Mouse (Mus musculus) neural tube, embryonic 15.5 days (tissue): ENCODE data around the gene Caprin2. TPM values are rescaled to one million over a fixed set of nuclear protein-coding genes. Genes with fewer than 3 reads are reported as not detected.
"Not testable (repeated sequence)": the region's sequence is repeated elsewhere in the genome, so short reads cannot be mapped to it uniquely, and the experiment has no call there.

Experiments used
- ATAC-seq: fragments of 200-750 bp; cut with Nextera tagmentation; 2 replicates; pipeline ENCODE4 v1.8.0; 2017; ENCODE audit warnings: mild to moderate bottlenecking, moderate TSS enrichment, moderate library complexity; ENCODE audit not compliant: low FRiP score
- H3K27ac ChIP-seq: fragments of 300-500 bp; sonication (generic); replicated peaks from 2 replicates; pipeline ENCODE4 v1.5.1; 2015; ENCODE audit warnings: mild to moderate bottlenecking, inconsistent platforms
- H3K27me3 ChIP-seq: fragments of 300-500 bp; sonication (generic); replicated peaks from 2 replicates; pipeline ENCODE4 v1.6.1; 2015; ENCODE audit warnings: inconsistent platforms
- H3K36me3 ChIP-seq: fragments of 300-500 bp; sonication (generic); 2 replicates; pipeline ENCODE4 v1.6.1; 2015; ENCODE audit warnings: inconsistent platforms
- H3K4me1 ChIP-seq: fragments of 300-500 bp; sonication (generic); 2 replicates; pipeline ENCODE4 v1.6.1; 2015; ENCODE audit warnings: inconsistent platforms
- H3K4me2 ChIP-seq: fragments of 300-500 bp; sonication (generic); 2 replicates; pipeline ENCODE4 v1.6.1; 2015; ENCODE audit warnings: inconsistent platforms, mild to moderate bottlenecking, moderate library complexity
- H3K4me3 ChIP-seq: fragments of 300-500 bp; sonication (generic); replicated peaks from 2 replicates; pipeline ENCODE4 v1.5.1; 2015; ENCODE audit warnings: mild to moderate bottlenecking, inconsistent platforms
- H3K9ac ChIP-seq: fragments of 300-500 bp; sonication (generic); replicated peaks from 2 replicates; pipeline ENCODE4 v1.6.1; 2015; ENCODE audit warnings: mild to moderate bottlenecking, inconsistent platforms
- H3K9me3 ChIP-seq: fragments of 300-500 bp; sonication (generic); replicated peaks from 2 replicates; pipeline ENCODE4 v1.6.1; 2016; ENCODE audit warnings: inconsistent platforms
- WGBS: fragments of 180-500 bp; shearing (Covaris S2); methylation state at CpG from one replicate; pipeline ENCODE4 v1.1.7; 2015; ENCODE audit warnings: mixed read lengths; 5-methylcytosine and 5-hydroxymethylcytosine counted together
- polyA plus RNA-seq: library from polyadenylated mRNA; unstranded; fragments of >200 nt; fragmentation: Nextera tagmentation; extraction: Ambion mirVana; gene quantifications from 2 replicates; pipeline ENCODE4 v1.2.1, GENCODE M21; 2015

The Caprin2 gene
- polyA plus RNA-seq, 1 experiment from 2014 or later: 10.6 TPM

- Histone ChIP-seq H3K36me3 (no peaks in the 10 kb centered on the region), H3K4me2 (no peak overlapping the region), H3K9me3 (no peaks in the 10 kb centered on the region), H3K27me3 (no peaks in the 10 kb centered on the region), H3K4me1 (no peaks in the 10 kb centered on the region), H3K4me3 (no peak overlapping the region), H3K9ac (no peak overlapping the region), H3K27ac (no peak overlapping the region)
- 86% methylated on average over 1 of the region's 1 CpGs for WGBS
- no peak for ATAC-seq
Observed at GRCm38 (mm10) chr6:148917672-148918071, 21.6 kb upstream of the Caprin2 start.

GRCm38 (mm10) chr6:148916817-148917216 lies 20.8 kb upstream of the Caprin2 start:
- Histone ChIP-seq H3K4me2 (no peak overlapping the region), H3K9me3 (no peaks in the 10 kb centered on the region), H3K27me3 (no peaks in the 10 kb centered on the region), H3K27ac (no peak overlapping the region), H3K9ac (no peak overlapping the region), H3K4me3 (no peak overlapping the region), H3K36me3 (no peaks in the 10 kb centered on the region), H3K4me1 (no peaks in the 10 kb centered on the region)
- WGBS: 42% methylated on average over 3 of the region's 3 CpGs
- ATAC-seq: no peak

GRCm38 (mm10) chr6:148913938-148914337 lies 17.9 kb upstream of the Caprin2 start:
- H3K27me3 ChIP-seq: no peaks in the 10 kb centered on the region
- H3K36me3 ChIP-seq: no peaks in the 10 kb centered on the region
- peak; percentile 63; the same call in 1 of the 2 replicates for ATAC-seq
- no peaks in the 10 kb centered on the region for H3K4me1 ChIP-seq
- no peak overlapping the region for H3K4me2 ChIP-seq
- H3K27ac ChIP-seq: no peak overlapping the region
- WGBS: 13% methylated on average over 2 of the region's 2 CpGs
- H3K4me3 ChIP-seq: no peak overlapping the region
- H3K9ac ChIP-seq: no peak overlapping the region
- no peaks in the 10 kb centered on the region for H3K9me3 ChIP-seq

DNA sequence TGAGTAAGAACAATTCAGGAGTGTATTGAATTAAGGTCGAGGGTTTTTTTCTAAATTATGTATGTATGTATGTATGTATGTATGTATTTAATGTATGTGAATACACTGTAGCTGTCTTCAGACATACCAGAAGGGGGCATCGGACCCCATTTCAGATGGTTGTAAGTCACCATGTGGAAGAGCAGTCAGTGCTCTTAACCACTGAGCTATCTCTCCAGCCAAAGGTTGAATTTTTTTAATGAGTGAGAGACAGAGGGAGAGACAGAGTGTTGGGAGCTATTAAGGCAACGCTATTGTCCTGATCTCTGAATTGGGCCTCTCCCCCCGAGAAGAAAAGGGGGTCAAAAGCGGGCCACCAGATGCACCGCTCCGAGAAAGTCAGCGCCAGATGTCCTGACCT lies 15.9 kb upstream of the Caprin2 start:
- H3K4me2 ChIP-seq, H3K4me1 ChIP-seq, H3K36me3 ChIP-seq, H3K9ac ChIP-seq, H3K27ac ChIP-seq, H3K4me3 ChIP-seq, H3K27me3 ChIP-seq, H3K9me3 ChIP-seq, ATAC-seq: not testable (repeated sequence)
- WGBS: 87% methylated on average over 8 of the region's 8 CpGs

DNA sequence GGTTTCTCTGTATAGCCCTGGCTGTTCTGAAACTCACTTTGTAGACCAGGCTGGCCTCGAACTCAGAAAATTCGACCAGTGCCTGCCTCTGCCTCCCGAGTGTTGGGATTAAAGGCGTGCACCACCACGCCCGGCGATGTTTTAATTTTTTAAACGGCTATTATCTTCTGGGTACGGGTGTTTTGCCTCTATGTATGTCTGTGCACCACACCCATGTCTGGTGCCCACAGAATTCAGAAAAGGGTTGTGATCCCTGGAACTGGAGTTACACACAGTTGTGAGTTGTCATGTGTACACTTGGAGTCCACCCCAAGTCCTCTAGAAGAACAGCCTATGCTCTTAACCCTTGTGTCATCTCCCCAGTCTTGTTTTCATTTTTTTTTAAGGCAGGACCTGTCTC lies 10.9 kb upstream of the Caprin2 start:
- ATAC-seq: no peak
- H3K9me3 ChIP-seq: no peaks in the 10 kb centered on the region
- no peaks in the 10 kb centered on the region for H3K36me3 ChIP-seq
- no peaks in the 10 kb centered on the region for H3K27me3 ChIP-seq
- no peak overlapping the region for H3K9ac ChIP-seq
- no peak overlapping the region for H3K4me2 ChIP-seq
- H3K4me1 ChIP-seq: no peaks in the 10 kb centered on the region
- no peak overlapping the region for H3K4me3 ChIP-seq
- H3K27ac ChIP-seq: no peak overlapping the region
- WGBS: 95% methylated on average over 9 of the region's 9 CpGs

- no peaks in the 10 kb centered on the region for H3K4me1 ChIP-seq
- H3K9me3 ChIP-seq: no peaks in the 10 kb centered on the region
- no peak overlapping the region for H3K4me2 ChIP-seq
- H3K27ac ChIP-seq: no peak overlapping the region
- ATAC-seq: no peak
- H3K9ac ChIP-seq: no peak overlapping the region
- no peaks in the 10 kb centered on the region for H3K36me3 ChIP-seq
- no peak overlapping the region for H3K4me3 ChIP-seq
- no peaks in the 10 kb centered on the region for H3K27me3 ChIP-seq
- WGBS: 77% methylated on average over 3 of the region's 3 CpGs
Observed at GRCm38 (mm10) chr6:148902728-148903127, 6.7 kb upstream of the Caprin2 start.

DNA sequence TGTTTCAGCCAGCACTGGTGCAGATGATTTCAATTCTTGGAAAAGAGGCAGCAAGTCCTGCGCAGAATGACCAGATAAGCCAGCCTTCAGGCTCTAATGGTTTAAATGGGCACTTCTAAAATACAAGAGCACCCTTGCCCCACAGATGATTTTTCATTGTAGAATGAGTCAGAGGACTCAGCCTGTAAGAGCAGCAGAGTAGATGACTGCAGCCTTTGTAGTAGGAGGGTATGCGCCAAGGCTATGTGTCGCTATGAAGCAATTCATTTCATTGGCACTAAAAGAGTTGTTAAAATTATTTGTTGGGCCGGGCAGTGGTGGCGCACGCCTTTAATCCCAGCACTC lies 442 bp upstream of the Caprin2 start:
- Histone ChIP-seq H3K9me3 (no peaks in the 10 kb centered on the region), H3K36me3 (no peaks in the 10 kb centered on the region), H3K4me1 (peaks cover 13% of the 10 kb centered on the region), H3K4me2 (peak overlapping the region; percentile 87), H3K27me3 (no peaks in the 10 kb centered on the region), H3K4me3 (peak overlapping the region; percentile 81), H3K9ac (peak overlapping the region; percentile 69), H3K27ac (peak overlapping the region; percentile 95)
- 40% methylated on average over 6 of the region's 6 CpGs for WGBS
- ATAC-seq: peak; percentile 48

GRCm38 (mm10) chr6:148894888-148895772 lies 907 bp downstream of the Caprin2 start:
- H3K9ac ChIP-seq: peak overlapping the region; percentile 69
- H3K27ac ChIP-seq: peak overlapping the region; percentile 95
- peak overlapping the region; percentile 81 for H3K4me3 ChIP-seq
- H3K4me1 ChIP-seq: peaks cover 13% of the 10 kb centered on the region
- no peak; the same call in 1 of the 2 replicates for ATAC-seq
- H3K9me3 ChIP-seq: no peaks in the 10 kb centered on the region
- H3K27me3 ChIP-seq: no peaks in the 10 kb centered on the region
- peak overlapping the region; percentile 87 for H3K4me2 ChIP-seq
- H3K36me3 ChIP-seq: no peaks in the 10 kb centered on the region
- WGBS: 16% methylated on average over 18 of the region's 18 CpGs

GRCm38 (mm10) chr6:148873911-148874310 lies 22.1 kb downstream of the Caprin2 start:
- H3K4me1 ChIP-seq: no peaks in the 10 kb centered on the region
- H3K36me3 ChIP-seq: 0 out of 2 replicates have a peak, but pooled peaks cover 4% of the 10 kb centered on the region
- no peak overlapping the region for H3K27ac ChIP-seq
- no peaks in the 10 kb centered on the region for H3K9me3 ChIP-seq
- WGBS: 100% methylated on average over 1 of the region's 1 CpGs
- no peak overlapping the region for H3K9ac ChIP-seq
- H3K27me3 ChIP-seq: no peaks in the 10 kb centered on the region
- H3K4me2 ChIP-seq: no peak overlapping the region
- ATAC-seq: no peak
- no peak overlapping the region for H3K4me3 ChIP-seq

GRCm38 (mm10) chr6:148845629-148846028 lies 50.4 kb downstream of the Caprin2 start:
- no peak overlapping the region for H3K4me3 ChIP-seq
- H3K27me3 ChIP-seq: no peaks in the 10 kb centered on the region
- no peaks in the 10 kb centered on the region for H3K9me3 ChIP-seq
- no peak overlapping the region for H3K9ac ChIP-seq
- no peak for ATAC-seq
- H3K36me3 ChIP-seq: peaks cover 5% of the 10 kb centered on the region; the same call in 1 of the 2 replicates
- H3K4me1 ChIP-seq: no peaks in the 10 kb centered on the region
- no peak overlapping the region for H3K4me2 ChIP-seq
- H3K27ac ChIP-seq: no peak overlapping the region

DNA sequence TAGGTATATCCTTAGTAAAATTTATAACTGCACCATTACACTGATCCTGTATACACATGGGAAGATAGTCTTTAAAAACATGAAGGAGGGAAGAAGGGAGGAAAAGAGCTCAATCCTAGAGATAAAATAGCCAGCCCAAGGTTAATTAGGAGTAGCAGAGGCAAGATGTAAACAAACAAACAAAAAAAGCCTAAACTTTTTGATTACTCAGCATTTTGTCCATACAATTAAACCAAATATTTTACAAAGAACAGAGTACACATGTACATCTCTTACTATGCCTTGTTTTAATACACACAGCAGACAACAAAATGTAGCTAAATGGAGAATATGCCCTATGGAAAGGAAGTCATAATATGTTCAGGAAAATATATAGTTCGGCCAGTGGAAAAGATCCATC lies 54.3 kb downstream of the Caprin2 start:
- Histone ChIP-seq H3K4me2 (no peak overlapping the region), H3K27me3 (no peaks in the 10 kb centered on the region), H3K9ac (no peak overlapping the region), H3K36me3 (peaks cover 5% of the 10 kb centered on the region; the same call in 1 of the 2 replicates), H3K4me3 (no peak overlapping the region), H3K27ac (no peak overlapping the region), H3K4me1 (no peaks in the 10 kb centered on the region), H3K9me3 (no peaks in the 10 kb centered on the region)
- 98% methylated on average over 1 of the region's 1 CpGs for WGBS
- no peak for ATAC-seq

- no peak overlapping the region for H3K4me3 ChIP-seq
- no peak for ATAC-seq
- no peak overlapping the region for H3K4me2 ChIP-seq
Observed at GRCm38 (mm10) chr6:148838460-148838859, 57.6 kb downstream of the Caprin2 start.

More at GRCm38 (mm10) chr6:148838460-148838859, 57.6 kb downstream of the Caprin2 start:
- no peaks in the 10 kb centered on the region for H3K27me3 ChIP-seq
- H3K9ac ChIP-seq: no peak overlapping the region
- no peaks in the 10 kb centered on the region for H3K9me3 ChIP-seq
- H3K27ac ChIP-seq: no peak overlapping the region
- no peaks in the 10 kb centered on the region for H3K4me1 ChIP-seq
- H3K36me3 ChIP-seq: peaks cover 5% of the 10 kb centered on the region; the same call in 1 of the 2 replicates
